Mouse (Mus musculus) testis, adult 10 weeks (tissue): ENCODE data around the gene Myh2. TPM values are rescaled to one million over a fixed set of nuclear protein-coding genes. Genes with fewer than 3 reads are reported as not detected.

Experiments
- polyA plus RNA-seq: library from polyadenylated mRNA; stranded (reverse); fragments of 350-450 nt; fragmentation: Illumina TruSeq; extraction: RNeasy Lipid Tissue Mini Kit (QIAGEN cat#74804); gene quantifications from one replicate; pipeline ENCODE4 v1.2.3, GENCODE M21; 2014; ENCODE audit warnings: low read depth, low replicate concordance

Myh2 gene
- polyA plus RNA-seq, result not detected

GRCm38 (mm10) chr11:67170727-67171126 lies at the start of gene Myh2:
TSS of gene Myh2 (plus strand) at chr11:67171027.

GRCm38 (mm10) chr11:67199752-67200151 lies 28.9 kb downstream of the Myh2 start, which contains the start of gene Myh1:
TSS of gene Myh1 (plus strand) at chr11:67200052.

DNA sequence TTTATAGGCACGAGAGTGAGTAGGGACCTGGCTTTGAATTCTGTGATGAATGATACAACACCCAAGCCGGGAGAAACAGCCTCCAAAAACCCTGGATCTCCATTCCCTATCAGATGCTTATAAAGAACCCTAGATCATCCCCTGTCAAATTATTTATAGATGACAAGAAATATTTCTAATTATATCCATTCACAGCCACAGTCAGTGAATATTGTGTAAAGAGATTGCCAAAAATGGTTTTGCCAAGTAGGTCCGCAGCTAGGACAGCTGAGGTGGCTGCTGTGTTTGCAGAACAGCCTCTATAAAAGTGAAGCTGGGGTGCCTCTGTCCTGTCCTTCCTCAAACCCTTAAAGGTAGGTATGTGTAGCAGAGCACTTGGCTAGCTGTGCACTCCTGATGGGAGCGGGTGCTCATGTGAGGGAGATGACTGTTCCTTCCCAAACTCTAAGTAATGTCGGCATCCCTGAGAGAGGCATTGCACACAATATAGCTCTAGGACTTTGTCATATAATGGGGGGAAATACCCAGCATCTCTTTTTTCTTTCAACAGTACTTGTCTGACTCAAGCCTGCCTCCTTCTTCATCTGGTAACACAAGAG lies 66.8 kb downstream of the Myh2 start, which contains the start of gene Myh4:
Myh4 (plus strand) TSS at position 549 of the 599 bp plus-strand sequence.

Other genes with a start within 250 kb of the Myh2 start
- gene Tmem238l, start 214.4 kb upstream of the Myh2 start, polyA plus RNA-seq, result not detected
- 0.76 TPM for gene Tmem220, start 145.9 kb upstream of the Myh2 start, polyA plus RNA-seq
- gene Adprm, start 118.4 kb upstream of the Myh2 start, polyA plus RNA-seq, result 15.9 TPM
- gene Sco1, start 118.4 kb upstream of the Myh2 start, polyA plus RNA-seq, result 8.9 TPM
- 0.04 TPM for gene Myh3, start 92.7 kb upstream of the Myh2 start, polyA plus RNA-seq
- gene Myh1, start 29.0 kb downstream of the Myh2 start, polyA plus RNA-seq, result 0.42 TPM
- gene Myh4, start 67.0 kb downstream of the Myh2 start, polyA plus RNA-seq, result not detected
- gene Myh8, start 106.1 kb downstream of the Myh2 start, polyA plus RNA-seq, result not detected
- 0.08 TPM for gene Myh13, start 150.6 kb downstream of the Myh2 start, polyA plus RNA-seq